In the genomic region with DNA sequence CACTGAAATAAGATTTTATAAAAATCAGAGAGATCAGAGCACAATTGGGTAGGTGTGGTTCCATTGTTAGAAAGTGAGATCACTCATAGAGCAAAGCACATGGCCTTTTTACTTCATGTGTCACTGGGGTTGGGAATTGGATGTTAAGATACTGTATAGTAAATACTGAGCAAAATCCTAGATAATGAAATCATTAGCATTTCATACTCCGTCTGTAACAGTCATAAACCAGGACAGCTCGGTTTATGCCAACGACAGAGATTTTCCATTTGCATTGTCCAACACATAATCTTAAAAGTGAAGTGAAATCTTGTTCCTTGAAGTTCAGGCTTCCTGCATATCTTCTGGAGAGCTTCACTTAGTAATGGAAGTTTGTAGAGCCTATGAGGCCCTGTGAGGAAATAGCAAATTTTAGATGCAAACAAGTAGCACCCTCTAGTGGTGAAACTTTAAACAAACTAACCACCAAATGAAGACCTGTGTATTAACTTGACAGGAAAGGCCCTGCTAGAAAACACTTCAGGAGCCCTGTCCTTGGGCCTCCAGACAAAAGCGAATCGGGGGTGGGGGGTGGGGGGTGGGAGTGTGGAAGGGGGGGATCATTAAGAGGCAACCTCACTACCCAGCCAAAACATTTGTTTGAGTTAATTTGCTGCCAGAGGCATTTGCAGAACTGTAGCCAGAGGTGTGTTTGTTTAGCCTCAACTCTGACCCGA, we compare ENCODE assay signal across 8 mouse cellular contexts.
DNase-seq lines count a peak whose midpoint lies in the region; ATAC-seq lines count a peak whose summit lies in the region.

No protein-coding gene starts in this region.

- H3K9ac ChIP-seq in embryonic facial prominence, embryonic 11.5 days (replicated peaks; ENCODE audit: low read length): no peak overlapping the region
- no peak overlapping the region for H3K9ac ChIP-seq in lung, embryonic 16.5 days (ENCODE audit: low read length)

- no peak overlapping the region for H3K4me3 ChIP-seq in embryonic facial prominence, embryonic 11.5 days (ENCODE audit: low read depth, low read length)
- H3K4me3 ChIP-seq in embryonic facial prominence, embryonic 10.5 days: no peak overlapping the region
- H3K4me3 ChIP-seq in lung, embryonic 16.5 days (ENCODE audit: low read length): no peak overlapping the region

- WGBS in embryonic facial prominence, embryonic 11.5 days: 49% methylated on average over 6 of the region's 6 CpGs
- WGBS in embryonic facial prominence, embryonic 10.5 days: 56% methylated on average over 6 of the region's 6 CpGs
- 29% methylated on average over 6 of the region's 6 CpGs for WGBS in lung, embryonic 16.5 days

- H3K9me3 ChIP-seq in embryonic facial prominence, embryonic 11.5 days (replicated peaks; ENCODE audit: control insufficient read depth, low read length): no peaks in the 10 kb centered on the region
- no peaks in the 10 kb centered on the region for H3K9me3 ChIP-seq in embryonic facial prominence, embryonic 10.5 days
- H3K9me3 ChIP-seq in lung, embryonic 16.5 days (ENCODE audit: control insufficient read depth, low read length): no peaks in the 10 kb centered on the region

- no peaks in the 10 kb centered on the region for H3K4me1 ChIP-seq in embryonic facial prominence, embryonic 11.5 days (ENCODE audit: control insufficient read depth, insufficient read depth, low read length)
- H3K4me1 ChIP-seq in embryonic facial prominence, embryonic 10.5 days: no peaks in the 10 kb centered on the region
- 0 out of 2 replicates have a peak, but pooled peaks cover 2% of the 10 kb centered on the region for H3K4me1 ChIP-seq in lung, embryonic 16.5 days (replicated peaks; ENCODE audit: control insufficient read depth, insufficient read depth, low read length)

- DNase-seq in embryonic facial prominence, embryonic 11.5 days (ENCODE audit: low spot score): peak; percentile 84
- DNase-seq in embryonic facial prominence, embryonic 10.5 days (ENCODE audit: low spot score): no peak
- DNase-seq in right cerebral cortex, adult 18-20 months: peak; percentile 15
- DNase-seq in right cerebral cortex, postnatal 4 days: no peak
- DNase-seq in forelimb bud, embryonic 11.5 days (ENCODE audit: low read depth, low spot score): peak; percentile 78
- DNase-seq in yolk sac, embryonic 10.5 days (ENCODE audit: low spot score): peak; percentile 15
- no peak for DNase-seq in T-cell, adult 2 months (ENCODE audit: low spot score)

- no peaks in the 10 kb centered on the region for H3K27me3 ChIP-seq in embryonic facial prominence, embryonic 11.5 days (ENCODE audit: control insufficient read depth, insufficient read depth, low read length)
- H3K27me3 ChIP-seq in embryonic facial prominence, embryonic 10.5 days (replicated peaks; ENCODE audit: low read depth, poor library complexity, severe bottlenecking): no peaks in the 10 kb centered on the region
- no peaks in the 10 kb centered on the region for H3K27me3 ChIP-seq in lung, embryonic 16.5 days (ENCODE audit: control insufficient read depth, insufficient read depth, low read depth, low read length)

- no peak for ATAC-seq in embryonic facial prominence, embryonic 11.5 days (replicated peaks; ENCODE audit: insufficient number of reproducible peaks, low FRiP score, low TSS enrichment, low read depth)
- ATAC-seq in lung, embryonic 16.5 days (ENCODE audit: low read depth): peak; percentile 67

- no peak overlapping the region for H3K4me2 ChIP-seq in embryonic facial prominence, embryonic 11.5 days (ENCODE audit: low read depth, low read length)
- H3K4me2 ChIP-seq in lung, embryonic 16.5 days (ENCODE audit: low read depth, low read length): no peak overlapping the region

- no peak overlapping the region for H3K27ac ChIP-seq in embryonic facial prominence, embryonic 11.5 days (replicated peaks; ENCODE audit: low read depth, low read length)
- no peak overlapping the region for H3K27ac ChIP-seq in embryonic facial prominence, embryonic 10.5 days (replicated peaks)
- no peak overlapping the region for H3K27ac ChIP-seq in lung, embryonic 16.5 days (ENCODE audit: low read length)

- H3K36me3 ChIP-seq in embryonic facial prominence, embryonic 11.5 days (replicated peaks; ENCODE audit: control insufficient read depth, insufficient read depth, low read depth, low read length): no peaks in the 10 kb centered on the region
- H3K36me3 ChIP-seq in embryonic facial prominence, embryonic 10.5 days (replicated peaks): no peaks in the 10 kb centered on the region
- no peaks in the 10 kb centered on the region for H3K36me3 ChIP-seq in lung, embryonic 16.5 days (ENCODE audit: control insufficient read depth, insufficient read depth, low read length)

Comparison
In these comparisons a context has a peak if more than half of its experiments do, and no peak if none do; other contexts are left out.
1. DNase-seq: peak in embryonic facial prominence, embryonic 11.5 days (single experiment), right cerebral cortex, adult 18-20 months (single experiment), forelimb bud, embryonic 11.5 days (single experiment) and yolk sac, embryonic 10.5 days (single experiment); none in embryonic facial prominence, embryonic 10.5 days (single experiment), right cerebral cortex, postnatal 4 days (single experiment) and T-cell, adult 2 months (single experiment).